Mouse (Mus musculus) small intestine, adult 2 months (tissue): Measurements from ENCODE around the gene Cog1.

Experiments used
- CTCF ChIP-seq: fragments of 200-500 bp; IDR thresholded peaks from 2 replicates; pipeline ENCODE4 v1.5.1; 2012; ENCODE audit warnings: low read depth, mild to moderate bottlenecking, control low read depth, inconsistent platforms, low read length, moderate library complexity, mixed read lengths; ENCODE audit not compliant: insufficient replicate concordance, insufficient read length; ENCODE audit errors: extremely low read depth
- POLR2A ChIP-seq: fragments of 200-500 bp; IDR thresholded peaks from 2 replicates; pipeline ENCODE4 v1.6.1; 2012; ENCODE audit warnings: low read depth, mild to moderate bottlenecking, control low read depth, inconsistent platforms, low read length, moderate library complexity

GRCm38 (mm10) chr11:113676847-113677246 lies 27.9 kb downstream of the Cog1 start:
- no peak for TF ChIP-seq CTCF
- no peak for TF ChIP-seq POLR2A
